In genomic region chr6:134046136-134046535, GRCm38 (mm10) we compare ENCODE assay signal across 33 mouse cellular contexts. TPM values are rescaled to one million over a fixed set of nuclear protein-coding genes. Genes with fewer than 3 reads are reported as not detected.
DNase-seq lines count a peak whose midpoint lies in the region; TF ChIP-seq lines count a peak whose summit lies in the region.
"Had no signal": no experiment of that assay in that cellular context is flagged by ENCODE, and none has a peak within 500 bp of the region (broad histone marks: within the 10 kb centered on the region; RNA-seq: fewer than 3 reads in every experiment).

No protein-coding gene starts in this region.

- H3K36me3 ChIP-seq in heart, adult 2 months (ENCODE audit: control insufficient read depth, insufficient read depth, low read length) = peaks cover 2% of the 10 kb centered on the region; the same call in 1 of the 2 replicates
- no peaks in the 10 kb centered on the region for H3K36me3 ChIP-seq in ES-E14 (ENCODE audit: control insufficient read depth, insufficient read depth, low read length, poor library complexity, severe bottlenecking)
- H3K36me3 ChIP-seq: embryonic facial prominence, embryonic 15.5 days; forebrain, embryonic 12.5 days; kidney, embryonic 15.5 days; liver, embryonic 15.5 days had no signal

- no peaks in the 10 kb centered on the region for H3K27me3 ChIP-seq in heart, adult 2 months (ENCODE audit: control insufficient read depth, insufficient read depth, low read length)
- H3K27me3 ChIP-seq: embryonic facial prominence, embryonic 15.5 days; forebrain, embryonic 12.5 days; kidney, embryonic 15.5 days; limb, embryonic 12.5 days; liver, embryonic 15.5 days; midbrain, embryonic 12.5 days; Patski had no signal

- peak; percentile 84 for DNase-seq in heart, adult 11 months
- DNase-seq in heart, adult 2 months = no peak
- DNase-seq in 3T3-L1 (ENCODE audit: low read depth, low spot score) (peak; percentile 78), ES-E14 (ENCODE audit: low read depth, low spot score) (peak; percentile 29)
- DNase-seq in embryo, embryonic 11 days = peak; percentile 34
- DNase-seq in spleen, postnatal 4 days (ENCODE audit: low spot score in 2 of 2) = no peak
- DNase-seq in Muller cell, postnatal 12 days (ENCODE audit: inconsistent ontology term) = no peak
- DNase-seq: adrenal gland, adult 2 months; adrenal gland, postnatal 36 days; cerebellum, adult 18-20 months; cerebellum, postnatal 14 days; forebrain, postnatal 0 days; heart, postnatal 10 days; kidney, adult 18-20 months; kidney, postnatal 36 days; lung, embryonic 14.5 days; lung, postnatal 14 days; retina, postnatal 1 day; right cerebral cortex, postnatal 14 days; thymus, adult 18-20 months; thymus, postnatal 25 days had no signal

- H3K9ac ChIP-seq in heart, adult 2 months (ENCODE audit: low read depth, low read length) = no peak overlapping the region
- H3K9ac ChIP-seq in ES-E14 (ENCODE audit: insufficient read depth, low read depth, low read length, poor library complexity, severe bottlenecking) = no peak overlapping the region
- H3K9ac ChIP-seq: embryonic facial prominence, embryonic 15.5 days; forebrain, embryonic 12.5 days; forebrain, postnatal 0 days; kidney, embryonic 15.5 days; limb, embryonic 12.5 days; liver, embryonic 15.5 days; lung, embryonic 14.5 days; midbrain, embryonic 12.5 days had no signal

- H3K4me1 ChIP-seq in heart, adult 2 months (ENCODE audit: control insufficient read depth, insufficient read depth, low read length) = peaks cover 21% of the 10 kb centered on the region
- H3K4me1 ChIP-seq in ES-E14 (ENCODE audit: control insufficient read depth in 2 of 2, insufficient read depth in 2 of 2, low read length in 2 of 2, poor library complexity in 1 of 2) = peaks cover 10 to 30% of the 10 kb centered on the region in 2 experiments; a peak in 3 of 4 replicates

- H3K9me3 ChIP-seq in ES-E14 (ENCODE audit: control insufficient read depth, insufficient read depth, low read depth, low read length) = no peaks in the 10 kb centered on the region
- H3K9me3 ChIP-seq: embryonic facial prominence, embryonic 15.5 days; forebrain, embryonic 12.5 days; G1E; hindbrain, embryonic 10.5 days; kidney, embryonic 15.5 days; limb, embryonic 12.5 days; liver, embryonic 15.5 days; midbrain, embryonic 12.5 days had no signal

- TF ChIP-seq EP300 in heart, adult 2 months (IDR thresholded peaks at IDR 0.05; ENCODE audit: insufficient read depth, low read depth, low read length) = no peak

- no peak overlapping the region for H3K27ac ChIP-seq in heart, adult 2 months
- no peak overlapping the region for H3K27ac ChIP-seq in ES-E14 (ENCODE audit: insufficient read depth, low read depth, low read length, poor library complexity, severe bottlenecking)
- H3K27ac ChIP-seq: embryonic facial prominence, embryonic 15.5 days; forebrain, embryonic 12.5 days; hindbrain, embryonic 10.5 days; kidney, embryonic 15.5 days; layer of hippocampus, adult 2 months; left cerebral cortex, adult 2 months; limb, embryonic 12.5 days; liver, embryonic 15.5 days; midbrain, embryonic 12.5 days; stomach, postnatal 0 days had no signal

- 61% methylated on average over 5 of the region's 5 CpGs for WGBS in heart, adult 2 months

- H3K79me2 ChIP-seq in heart, adult 2 months (replicated peaks; ENCODE audit: control insufficient read depth, insufficient read depth, low read length) = peaks cover 8% of the 10 kb centered on the region

- TF ChIP-seq CTCF in heart, adult 2 months (IDR thresholded peaks at IDR 0.05) = no peak

- intact Hi-C loops in heart, adult 2 months (cut with DNase I) = no loop called here

- TF ChIP-seq POLR2A in heart, adult 2 months (IDR thresholded peaks at IDR 0.05; ENCODE audit: insufficient read depth, low read depth, low read length) = no peak

- H3K4me3 ChIP-seq in heart, adult 2 months = no peak overlapping the region
- no peak overlapping the region for H3K4me3 ChIP-seq in ES-E14 (ENCODE audit: insufficient read depth in 1 of 2, low read depth in 1 of 2, low read length in 2 of 2, poor library complexity in 1 of 2, severe bottlenecking in 1 of 2)
- H3K4me3 ChIP-seq: embryonic facial prominence, embryonic 15.5 days; forebrain, embryonic 12.5 days; hindbrain, embryonic 10.5 days; kidney, embryonic 15.5 days; layer of hippocampus, adult 2 months; left cerebral cortex, adult 2 months; limb, embryonic 12.5 days; liver, embryonic 15.5 days; midbrain, embryonic 12.5 days had no signal

- in situ Hi-C loops in ES-E14 (cut with MboI; ENCODE audit: low sequenced_read_pairs in 2 of 2, unreplicated experiment in 2 of 2) = no loop called here

TF ChIP-seq in ES-E14, 5 proteins besides CTCF, POLR2A, EP300 and RAD21:
- TF ChIP-seq CHD2 (IDR thresholded peaks at IDR 0.05; ENCODE audit: low read depth, low read length) (no peak), ZNF384 (IDR thresholded peaks at IDR 0.05; ENCODE audit: low read depth, low read length) (no peak), MAFK (IDR thresholded peaks at IDR 0.05; ENCODE audit: insufficient read depth, low read depth, low read length) (no peak), ZC3H11A (IDR thresholded peaks at IDR 0.05; ENCODE audit: borderline replicate concordance, low read depth, low read length) (no peak), HCFC1 (IDR thresholded peaks at IDR 0.05; ENCODE audit: borderline replicate concordance, insufficient read depth, low read length) (no peak)

RNA-seq across cellular contexts. Expression of gene Etv6, which starts 10.6 kb away (rescaled TPM):
- total RNA-seq in heart, adult 2 months (2021) = 10 to 100 TPM; 11.4 to 14.0 TPM
- polyA plus RNA-seq in heart, adult 2 months (2012; rRNA removed) = 9.8 and 12.7 TPM in 2 replicates
- total RNA-seq in ES-E14 (2012; rRNA removed) = 9.7 and 11.8 TPM in 2 replicates

Comparison
In these comparisons a context has a peak if more than half of its experiments do, and no peak if none do; other contexts are left out.
1. DNase-seq: peak in heart, adult 11 months (single experiment), 3T3-L1 (single experiment), ES-E14 (single experiment) and embryo, embryonic 11 days (single experiment); none in heart, adult 2 months (0 of 2), spleen, postnatal 4 days (0 of 2) and Muller cell, postnatal 12 days (single experiment).